Mouse (Mus musculus) liver, adult 2 months (tissue): ENCODE measurements around the gene Dnajb13. TPM values are rescaled to one million over a fixed set of nuclear protein-coding genes. Genes with fewer than 3 reads are reported as not detected.
A peak's percentile ranks its signal among the peaks of the same experiment; 100 is the strongest.

Experiments
- DNase-seq: peaks from one replicate; pipeline ENCODE4 v3.0.0-alpha.2; 2011; ENCODE audit warnings: low read depth, low spot score; ENCODE audit errors: extremely low read depth
- H3K27ac ChIP-seq: fragments of 200-500 bp; replicated peaks from 2 replicates; pipeline ENCODE4 v1.5.1; 2012; ENCODE audit warnings: low read depth, mild to moderate bottlenecking, control low read depth, inconsistent platforms, low read length; ENCODE audit not compliant: insufficient read depth
- H3K27me3 ChIP-seq: fragments of 200-500 bp; 2 replicates; pipeline ENCODE4 v1.6.1; 2012; ENCODE audit warnings: mild to moderate bottlenecking, moderate library complexity, low read length, inconsistent platforms; ENCODE audit not compliant: control insufficient read depth, insufficient read depth
- H3K36me3 ChIP-seq: fragments of 200-500 bp; 2 replicates; pipeline ENCODE4 v1.6.1; 2012; ENCODE audit warnings: low read length, inconsistent platforms; ENCODE audit not compliant: control insufficient read depth, insufficient read depth
- H3K4me1 ChIP-seq: fragments of 200-500 bp; 2 replicates; pipeline ENCODE4 v1.6.1; 2011; ENCODE audit warnings: low read length; ENCODE audit not compliant: control insufficient read depth, insufficient read depth
- H3K4me3 ChIP-seq: fragments of 200-500 bp; 2 replicates; pipeline ENCODE4 v1.5.1; 2011; ENCODE audit warnings: low read depth, mild to moderate bottlenecking, control low read depth, low read length, moderate library complexity; ENCODE audit not compliant: insufficient read depth
- H3K79me2 ChIP-seq: fragments of 200-500 bp; 2 replicates; pipeline ENCODE4 v1.6.1; 2012; ENCODE audit warnings: inconsistent platforms, mild to moderate bottlenecking, low read length, moderate library complexity; ENCODE audit not compliant: control insufficient read depth, insufficient read depth
- H3K9ac ChIP-seq: fragments of 200-500 bp; 2 replicates; pipeline ENCODE4 v1.6.1; 2012; ENCODE audit warnings: low read depth, mild to moderate bottlenecking, control low read depth, inconsistent platforms, low read length
- CTCF ChIP-seq: fragments of 200-500 bp; IDR thresholded peaks from 2 replicates; pipeline ENCODE4 v1.5.1; 2011; ENCODE audit warnings: low read depth, low read length, control low read depth
- POLR2A ChIP-seq: fragments of 200-500 bp; IDR thresholded peaks from 2 replicates; pipeline ENCODE4 v1.6.1; 2011; ENCODE audit warnings: low read length, control low read depth; ENCODE audit not compliant: insufficient read depth; ENCODE audit errors: extremely low read depth
- WGBS: fragments of 180-500 bp; shearing (Covaris S2); methylation state at CpG from one replicate; pipeline ENCODE4 v1.1.7; 2018; 5-methylcytosine and 5-hydroxymethylcytosine counted together
- polyA plus RNA-seq: library from polyadenylated mRNA; depleted of rRNA; stranded (reverse); fragments of >200 nt; gene quantifications from 2 replicates; pipeline ENCODE4 v1.2.3, GENCODE M21; 2012; rRNA removed
- total RNA-seq: library from RNA; depleted of rRNA; stranded (reverse); fragments of >200 nt; gene quantifications from 2 replicates; pipeline ENCODE4 v1.2.3, GENCODE M21; 2014; rRNA removed

The Dnajb13 gene
- total RNA-seq, result 0.27 and 0.55 TPM in 2 replicates
- 0.29 and 0.30 TPM in 2 replicates for polyA plus RNA-seq

GRCm38 (mm10) chr7:100514573-100514972, at the start of gene Dnajb13:
TSS of gene Dnajb13 (minus strand) at chr7:100514960.
- H3K4me3 ChIP-seq, result no peak within 1 kb of the TSS
- no peak within 1 kb of the TSS for H3K9ac ChIP-seq
- no peaks in the 10 kb centered on the region for H3K36me3 ChIP-seq
- H3K4me1 ChIP-seq, result no peaks in the 10 kb centered on the region
- H3K27ac ChIP-seq, result no peak within 1 kb of the TSS
- 61% methylated on average over 11 of the region's 11 CpGs for WGBS
- H3K27me3 ChIP-seq, result no peaks in the 10 kb centered on the region
- no peaks in the 10 kb centered on the region for H3K79me2 ChIP-seq
- DNase-seq, result no peak
- no peak for TF ChIP-seq POLR2A
- no peak for TF ChIP-seq CTCF

GRCm38 (mm10) chr7:100561861-100562587, 47.3 kb upstream of the Dnajb13 start:
- H3K4me1 ChIP-seq, result no peaks in the 10 kb centered on the region
- H3K4me3 ChIP-seq, result no peak overlapping the region
- H3K9ac ChIP-seq, result no peak overlapping the region
- peaks cover 3% of the 10 kb centered on the region; the same call in 1 of the 2 replicates for H3K36me3 ChIP-seq
- TF ChIP-seq CTCF (no peak), POLR2A (no peak)
- DNase-seq, result no peak
- H3K27ac ChIP-seq, result no peak overlapping the region
- WGBS, result 78% methylated on average over 11 of the region's 11 CpGs
- H3K79me2 ChIP-seq, result no peaks in the 10 kb centered on the region; the same call in 1 of the 2 replicates
- no peaks in the 10 kb centered on the region for H3K27me3 ChIP-seq

- Histone ChIP-seq H3K4me1 (peaks cover 10% of the 10 kb centered on the region), H3K27ac (no peak overlapping the region), H3K9ac (no peak overlapping the region), H3K79me2 (no peaks in the 10 kb centered on the region), H3K36me3 (no peaks in the 10 kb centered on the region), H3K4me3 (no peak overlapping the region), H3K27me3 (no peaks in the 10 kb centered on the region)
- 89% methylated on average over 4 of the region's 4 CpGs for WGBS
- no peak for DNase-seq
- no peak for TF ChIP-seq POLR2A
- no peak for TF ChIP-seq CTCF
Measured at GRCm38 (mm10) chr7:100559331-100559730, 44.6 kb upstream of the Dnajb13 start.

- peaks cover 11% of the 10 kb centered on the region for H3K4me1 ChIP-seq
- H3K79me2 ChIP-seq, result no peaks in the 10 kb centered on the region
- no peak overlapping the region for H3K9ac ChIP-seq
- TF ChIP-seq CTCF (no peak), POLR2A (no peak)
- H3K4me3 ChIP-seq, result no peak overlapping the region
- 84% methylated on average over 5 of the region's 5 CpGs for WGBS
- H3K27me3 ChIP-seq, result no peaks in the 10 kb centered on the region
- H3K36me3 ChIP-seq, result no peaks in the 10 kb centered on the region
- no peak overlapping the region for H3K27ac ChIP-seq
- no peak for DNase-seq
Measured at GRCm38 (mm10) chr7:100557241-100557640, 42.5 kb upstream of the Dnajb13 start.

GRCm38 (mm10) chr7:100555431-100555951, 40.7 kb upstream of the Dnajb13 start:
- Histone ChIP-seq H3K27ac (peak overlapping the region; percentile 94), H3K9ac (peak overlapping the region; percentile 35)
- peak; percentile 76 for DNase-seq

GRCm38 (mm10) chr7:100554939-100555338, 40.2 kb upstream of the Dnajb13 start:
- H3K36me3 ChIP-seq, result no peaks in the 10 kb centered on the region; the same call in 1 of the 2 replicates
- H3K27ac ChIP-seq, result peak overlapping the region; percentile 94
- no peaks in the 10 kb centered on the region for H3K79me2 ChIP-seq
- no peaks in the 10 kb centered on the region for H3K27me3 ChIP-seq
- TF ChIP-seq POLR2A (0 out of 2 replicates have a peak, but pooled peaks have one; percentile 28), CTCF (no peak)
- no peak overlapping the region for H3K4me3 ChIP-seq
- WGBS, result 22% methylated on average over 5 of the region's 5 CpGs
- DNase-seq, result peak; percentile 93
- no peak overlapping the region for H3K9ac ChIP-seq
- H3K4me1 ChIP-seq, result peaks cover 11% of the 10 kb centered on the region

More at GRCm38 (mm10) chr7:100555431-100555951, 40.7 kb upstream of the Dnajb13 start:
- H3K4me1 ChIP-seq, result peaks cover 11% of the 10 kb centered on the region
- no peaks in the 10 kb centered on the region; the same call in 1 of the 2 replicates for H3K36me3 ChIP-seq
- H3K4me3 ChIP-seq, result no peak overlapping the region
- H3K27me3 ChIP-seq, result no peaks in the 10 kb centered on the region
- TF ChIP-seq CTCF (no peak), POLR2A (no peak)
- no peaks in the 10 kb centered on the region for H3K79me2 ChIP-seq
- WGBS, result 21% methylated on average over 13 of the region's 13 CpGs
